Mouse (Mus musculus) testis, adult 2 months (tissue): ENCODE measurements around the gene Robo4. TPM values are rescaled to one million over a fixed set of nuclear protein-coding genes. Genes with fewer than 3 reads are reported as not detected.

Experiments
- H3K27ac ChIP-seq: fragments of 200-500 bp; 2 replicates; pipeline ENCODE4 v1.5.1; 2012; ENCODE audit warnings: low read depth, low read length; ENCODE audit not compliant: control insufficient read depth, insufficient read depth
- H3K27me3 ChIP-seq: fragments of 200-500 bp; 2 replicates; pipeline ENCODE4 v1.6.1; 2012; ENCODE audit warnings: mild to moderate bottlenecking, low read length, moderate library complexity; ENCODE audit not compliant: control insufficient read depth, insufficient read depth
- H3K36me3 ChIP-seq: fragments of 200-500 bp; 2 replicates; pipeline ENCODE4 v1.6.1; 2012; ENCODE audit warnings: mild to moderate bottlenecking, low read length; ENCODE audit not compliant: control insufficient read depth, insufficient read depth
- H3K4me1 ChIP-seq: fragments of 200-500 bp; 2 replicates; pipeline ENCODE4 v1.6.1; 2012; ENCODE audit warnings: low read length; ENCODE audit not compliant: control insufficient read depth, insufficient read depth
- H3K4me3 ChIP-seq: fragments of 200-500 bp; 2 replicates; pipeline ENCODE4 v1.5.1; 2012; ENCODE audit warnings: low read depth, mild to moderate bottlenecking, low read length, moderate library complexity, mixed read lengths; ENCODE audit not compliant: control insufficient read depth
- CTCF ChIP-seq: fragments of 200-500 bp; IDR thresholded peaks from 2 replicates; pipeline ENCODE4 v1.5.1; 2012; ENCODE audit warnings: low read depth, mild to moderate bottlenecking, inconsistent platforms, low read length, moderate library complexity; ENCODE audit not compliant: control insufficient read depth, insufficient read depth, insufficient replicate concordance
- POLR2A ChIP-seq: fragments of 200-500 bp; IDR thresholded peaks from 2 replicates; pipeline ENCODE4 v1.6.1; 2012; ENCODE audit warnings: low read depth, mild to moderate bottlenecking, inconsistent platforms, low read length, moderate library complexity; ENCODE audit not compliant: control insufficient read depth
- polyA plus RNA-seq: library from polyadenylated mRNA; depleted of rRNA; stranded (reverse); fragments of >200 nt; gene quantifications from 2 replicates; pipeline ENCODE4 v1.2.3, GENCODE M21; 2012

Gene Robo4
- polyA plus RNA-seq, 1 experiment: 1.0 TPM

- H3K27me3 ChIP-seq: no peaks in the 10 kb centered on the region
- H3K36me3 ChIP-seq: no peaks in the 10 kb centered on the region
- no peak for TF ChIP-seq POLR2A
- TF ChIP-seq CTCF: no peak
- no peak overlapping the region for H3K27ac ChIP-seq
- peaks cover 12% of the 10 kb centered on the region for H3K4me1 ChIP-seq
- H3K4me3 ChIP-seq: no peak overlapping the region
Observed at GRCm38 (mm10) chr9:37364392-37364791, 37.3 kb upstream of the Robo4 start.

- H3K4me1 ChIP-seq: peaks cover 12% of the 10 kb centered on the region
- no peaks in the 10 kb centered on the region for H3K36me3 ChIP-seq
- H3K27ac ChIP-seq: no peak overlapping the region
- H3K4me3 ChIP-seq: no peak overlapping the region
- TF ChIP-seq POLR2A (no peak), CTCF (no peak)
- H3K27me3 ChIP-seq: no peaks in the 10 kb centered on the region
Observed at GRCm38 (mm10) chr9:37365706-37366105, 36.0 kb upstream of the Robo4 start.

GRCm38 (mm10) chr9:37367301-37368080 is 34.2 kb upstream of the Robo4 start, which contains the start of gene Hepacam:
Gene Hepacam (plus strand): TSS chr9:37367351.
- Histone ChIP-seq H3K4me1 (peaks cover 12% of the 10 kb centered on the region), H3K27me3 (no peaks in the 10 kb centered on the region), H3K36me3 (no peaks in the 10 kb centered on the region), H3K4me3 (no peak within 1 kb of the TSS), H3K27ac (no peak within 1 kb of the TSS)
- TF ChIP-seq CTCF (no peak), POLR2A (no peak)

- TF ChIP-seq POLR2A (no peak), CTCF (no peak)
- no peak overlapping the region; the same call in 1 of the 2 replicates for H3K27ac ChIP-seq
- H3K36me3 ChIP-seq: no peaks in the 10 kb centered on the region
- H3K4me3 ChIP-seq: no peak overlapping the region
- H3K27me3 ChIP-seq: no peaks in the 10 kb centered on the region
- H3K4me1 ChIP-seq: peaks cover 12% of the 10 kb centered on the region
Observed at GRCm38 (mm10) chr9:37368081-37368830, 33.4 kb upstream of the Robo4 start.

- Histone ChIP-seq H3K36me3 (no peaks in the 10 kb centered on the region), H3K27me3 (no peaks in the 10 kb centered on the region), H3K27ac (no peak overlapping the region; the same call in 1 of the 2 replicates), H3K4me1 (peaks cover 12% of the 10 kb centered on the region), H3K4me3 (no peak overlapping the region)
- TF ChIP-seq CTCF: no peak
- no peak for TF ChIP-seq POLR2A
Observed at GRCm38 (mm10) chr9:37368860-37369259, 32.8 kb upstream of the Robo4 start.

- TF ChIP-seq POLR2A (no peak), CTCF (no peak)
- Histone ChIP-seq H3K4me1 (peaks cover 10% of the 10 kb centered on the region), H3K4me3 (no peak overlapping the region), H3K27ac (no peak overlapping the region), H3K27me3 (no peaks in the 10 kb centered on the region), H3K36me3 (no peaks in the 10 kb centered on the region)
Observed at GRCm38 (mm10) chr9:37371232-37371801, 30.4 kb upstream of the Robo4 start.

GRCm38 (mm10) chr9:37375718-37376117 is 26.0 kb upstream of the Robo4 start:
- H3K4me3 ChIP-seq: no peak overlapping the region

More at GRCm38 (mm10) chr9:37375718-37376117, 26.0 kb upstream of the Robo4 start:
- Histone ChIP-seq H3K36me3 (no peaks in the 10 kb centered on the region), H3K27me3 (no peaks in the 10 kb centered on the region), H3K4me1 (peaks cover 4% of the 10 kb centered on the region), H3K27ac (no peak overlapping the region)
- no peak for TF ChIP-seq CTCF
- no peak for TF ChIP-seq POLR2A
